In the genomic region with DNA sequence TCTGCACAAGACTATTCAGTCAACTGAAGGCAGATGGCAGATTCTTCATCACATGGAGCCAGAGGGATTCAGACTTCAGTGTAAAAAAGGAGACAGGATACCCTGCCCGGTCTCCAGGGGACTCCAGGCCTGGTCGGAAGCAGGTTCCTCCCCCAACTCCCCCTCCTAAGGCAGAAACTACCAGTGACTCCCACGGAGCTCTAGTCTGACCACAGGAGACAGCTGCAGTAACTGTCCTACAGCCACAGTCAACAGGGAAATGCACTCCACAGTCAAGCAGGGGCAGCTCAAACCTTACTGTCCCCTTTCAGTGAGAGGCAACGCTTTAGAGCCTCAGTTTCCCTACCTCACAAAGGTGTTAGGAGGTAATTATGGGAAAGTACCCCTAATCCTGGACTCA, we compare ENCODE assay signal across 21 mouse cellular contexts. TPM values are rescaled to one million over a fixed set of nuclear protein-coding genes. Genes with fewer than 3 reads are reported as not detected.
DNase-seq lines count a peak whose midpoint lies in the region; ATAC-seq lines count a peak whose summit lies in the region.
"Had no signal": no experiment of that assay in that cellular context is flagged by ENCODE, and none has a peak within 500 bp of the region (broad histone marks: within the 10 kb centered on the region; RNA-seq: fewer than 3 reads in every experiment).

No protein-coding gene starts in this region.

- peaks cover 39% of the 10 kb centered on the region for H3K4me1 ChIP-seq in embryonic facial prominence, embryonic 12.5 days
- peaks cover 72% of the 10 kb centered on the region for H3K4me1 ChIP-seq in embryonic facial prominence, embryonic 10.5 days
- peaks cover 90% of the 10 kb centered on the region for H3K4me1 ChIP-seq in hindbrain, embryonic 10.5 days (replicated peaks)
- peaks cover 31% of the 10 kb centered on the region for H3K4me1 ChIP-seq in hindbrain, embryonic 14.5 days (replicated peaks; ENCODE audit: control insufficient read depth, insufficient read depth, low read length)
- H3K4me1 ChIP-seq in midbrain, embryonic 10.5 days, result peaks cover 99% of the 10 kb centered on the region
- peaks cover 32% of the 10 kb centered on the region for H3K4me1 ChIP-seq in midbrain, embryonic 16.5 days (ENCODE audit: control insufficient read depth, insufficient read depth, low read length)

- no peaks in the 10 kb centered on the region for H3K27me3 ChIP-seq in embryonic facial prominence, embryonic 12.5 days
- no peaks in the 10 kb centered on the region for H3K27me3 ChIP-seq in embryonic facial prominence, embryonic 10.5 days (replicated peaks; ENCODE audit: low read depth, poor library complexity, severe bottlenecking)
- no peaks in the 10 kb centered on the region for H3K27me3 ChIP-seq in hindbrain, embryonic 10.5 days (ENCODE audit: insufficient read depth, poor library complexity, severe bottlenecking)
- no peaks in the 10 kb centered on the region for H3K27me3 ChIP-seq in hindbrain, embryonic 14.5 days (ENCODE audit: control insufficient read depth, insufficient read depth, low read length)
- H3K27me3 ChIP-seq in midbrain, embryonic 10.5 days (ENCODE audit: low read depth, poor library complexity, severe bottlenecking), result no peaks in the 10 kb centered on the region
- H3K27me3 ChIP-seq in midbrain, embryonic 16.5 days (ENCODE audit: control insufficient read depth, insufficient read depth, low read depth, low read length), result no peaks in the 10 kb centered on the region

- no peaks in the 10 kb centered on the region for H3K36me3 ChIP-seq in embryonic facial prominence, embryonic 12.5 days
- peaks cover 13% of the 10 kb centered on the region for H3K36me3 ChIP-seq in embryonic facial prominence, embryonic 10.5 days (replicated peaks)
- H3K36me3 ChIP-seq in hindbrain, embryonic 10.5 days, result peaks cover 16% of the 10 kb centered on the region
- no peaks in the 10 kb centered on the region for H3K36me3 ChIP-seq in hindbrain, embryonic 14.5 days (replicated peaks; ENCODE audit: control insufficient read depth, insufficient read depth)
- peaks cover 38% of the 10 kb centered on the region for H3K36me3 ChIP-seq in midbrain, embryonic 10.5 days
- no peaks in the 10 kb centered on the region for H3K36me3 ChIP-seq in midbrain, embryonic 16.5 days (ENCODE audit: control insufficient read depth, insufficient read depth, low read length)
- H3K36me3 ChIP-seq: G1E; heart, embryonic 10.5 days had no signal

- peak overlapping the region; percentile 5; the same call in 1 of the 2 replicates for H3K9ac ChIP-seq in embryonic facial prominence, embryonic 12.5 days
- H3K9ac ChIP-seq in hindbrain, embryonic 14.5 days, result no peak overlapping the region
- H3K9ac ChIP-seq in midbrain, embryonic 16.5 days (ENCODE audit: low read depth, low read length), result no peak overlapping the region

- 61% methylated on average over 4 of the region's 4 CpGs for whole genome bisulfite sequencing in embryonic facial prominence, embryonic 12.5 days
- 69% methylated on average over 4 of the region's 4 CpGs for WGBS in embryonic facial prominence, embryonic 10.5 days
- 71% methylated on average over 4 of the region's 4 CpGs for WGBS in hindbrain, embryonic 10.5 days
- 65% methylated on average over 4 of the region's 4 CpGs for WGBS in hindbrain, embryonic 14.5 days
- 73% methylated on average over 4 of the region's 4 CpGs for WGBS in midbrain, embryonic 10.5 days
- WGBS in midbrain, embryonic 16.5 days, result 63% methylated on average over 4 of the region's 4 CpGs

- no peaks in the 10 kb centered on the region for H3K9me3 ChIP-seq in embryonic facial prominence, embryonic 12.5 days
- H3K9me3 ChIP-seq in embryonic facial prominence, embryonic 10.5 days, result no peaks in the 10 kb centered on the region
- H3K9me3 ChIP-seq in hindbrain, embryonic 10.5 days, result no peaks in the 10 kb centered on the region
- H3K9me3 ChIP-seq in hindbrain, embryonic 14.5 days (ENCODE audit: control insufficient read depth, low read length), result no peaks in the 10 kb centered on the region
- no peaks in the 10 kb centered on the region for H3K9me3 ChIP-seq in midbrain, embryonic 10.5 days (replicated peaks)
- H3K9me3 ChIP-seq in midbrain, embryonic 16.5 days (replicated peaks; ENCODE audit: control insufficient read depth, low read length, poor library complexity, severe bottlenecking), result no peaks in the 10 kb centered on the region
- H3K9me3 ChIP-seq: G1E; heart, embryonic 10.5 days had no signal

- H3K4me2 ChIP-seq in embryonic facial prominence, embryonic 12.5 days (replicated peaks), result no peak overlapping the region
- no peak overlapping the region for H3K4me2 ChIP-seq in hindbrain, embryonic 14.5 days (replicated peaks)
- no peak overlapping the region for H3K4me2 ChIP-seq in midbrain, embryonic 16.5 days (ENCODE audit: low read length)

- ATAC-seq in embryonic facial prominence, embryonic 12.5 days (ENCODE audit: insufficient number of reproducible peaks, insufficient read depth, low FRiP score, low TSS enrichment), result no peak
- no peak for ATAC-seq in hindbrain, embryonic 14.5 days (ENCODE audit: low FRiP score)
- ATAC-seq in midbrain, embryonic 16.5 days, result no peak
- ATAC-seq in megakaryocyte progenitor cell, adult 5-6 weeks (replicated peaks; ENCODE audit: poor library complexity), result 0 out of 2 replicates have a peak, but pooled peaks have one; percentile 23
- ATAC-seq: CD4-positive, CD25-positive, alpha-beta regulatory T cell, adult 4 months; forebrain, embryonic 16.5 days; hindbrain, embryonic 16.5 days; inflammation-experienced regulatory T-cells, adult 6 months had no signal

- no peak overlapping the region for H3K4me3 ChIP-seq in embryonic facial prominence, embryonic 12.5 days
- no peak overlapping the region for H3K4me3 ChIP-seq in embryonic facial prominence, embryonic 10.5 days
- H3K4me3 ChIP-seq in hindbrain, embryonic 10.5 days, result no peak overlapping the region
- no peak overlapping the region for H3K4me3 ChIP-seq in hindbrain, embryonic 14.5 days (replicated peaks; ENCODE audit: low read length)
- H3K4me3 ChIP-seq in midbrain, embryonic 10.5 days, result no peak overlapping the region
- no peak overlapping the region for H3K4me3 ChIP-seq in midbrain, embryonic 16.5 days (ENCODE audit: low read depth, low read length)
- H3K4me3 ChIP-seq: heart, embryonic 10.5 days had no signal

- no peak for DNase-seq in embryonic facial prominence, embryonic 10.5 days (ENCODE audit: low spot score)
- no peak for DNase-seq in hindbrain, embryonic 10.5 days (ENCODE audit: low spot score)
- no peak for DNase-seq in hindbrain, embryonic 14.5 days (ENCODE audit: low spot score)
- DNase-seq in midbrain, embryonic 10.5 days (ENCODE audit: low spot score), result no peak
- no peak for DNase-seq in adrenal gland, adult 8-10 months
- DNase-seq: adrenal gland, postnatal 10 days; B cell, adult 2 months; cerebellum, adult 11-12 months; cerebellum, adult 9-10 months; cerebellum, postnatal 25 days; gastrocnemius, postnatal 10 days; heart, adult 18-20 months had no signal

- H3K27ac ChIP-seq in embryonic facial prominence, embryonic 12.5 days, result no peak overlapping the region
- no peak overlapping the region for H3K27ac ChIP-seq in embryonic facial prominence, embryonic 10.5 days (replicated peaks)
- H3K27ac ChIP-seq in hindbrain, embryonic 10.5 days, result peak overlapping the region; percentile 63
- no peak overlapping the region for H3K27ac ChIP-seq in hindbrain, embryonic 14.5 days
- peak overlapping the region; percentile 74 for H3K27ac ChIP-seq in midbrain, embryonic 10.5 days (replicated peaks)
- H3K27ac ChIP-seq in midbrain, embryonic 16.5 days (ENCODE audit: low read length), result no peak overlapping the region

RNA-seq across cellular contexts. Expression of a gene that starts 23.2 kb away (rescaled TPM):
- 17.1 and 20.7 TPM in 2 replicates for polyA plus RNA-seq in embryonic facial prominence, embryonic 12.5 days (2016; fragmentation: Nextera tagmentation; extraction: Ambion mirVana)
- 10.7 and 12.4 TPM in 2 replicates for polyA plus RNA-seq in embryonic facial prominence, embryonic 10.5 days (2016; fragmentation: Nextera tagmentation; extraction: Ambion mirVana)
- 13.4 and 21.5 TPM in 2 replicates for polyA plus RNA-seq in hindbrain, embryonic 10.5 days (2016; fragmentation: Nextera tagmentation; extraction: Ambion mirVana)
- polyA plus RNA-seq in hindbrain, embryonic 14.5 days (2014; fragmentation: Nextera tagmentation; extraction: Ambion mirVana), result 26.6 and 28.1 TPM in 2 replicates
- polyA plus RNA-seq in midbrain, embryonic 10.5 days (2016; fragmentation: Nextera tagmentation; extraction: Ambion mirVana), result 15.6 and 20.9 TPM in 2 replicates
- polyA plus RNA-seq in midbrain, embryonic 16.5 days (2015; fragmentation: Nextera tagmentation; extraction: Ambion mirVana), result 13.1 and 17.5 TPM in 2 replicates
- total RNA-seq in megakaryocyte progenitor cell, adult 5-6 weeks (2015), result 0.44 and 1.2 TPM in 2 replicates
- 1.0 and 3.0 TPM in 2 replicates for total RNA-seq in megakaryocyte progenitor cell, adult 5-6 weeks (2017)
- total RNA-seq in adrenal gland, adult 8-10 months (2022), result 10 to 100 TPM; 20.6 to 36.8 (median 29.4) TPM
- polyA plus RNA-seq: CD4-positive, CD25-positive, alpha-beta regulatory T cell, adult 4 months had no signal

Comparison
In these comparisons a context has a peak if more than half of its experiments do, and no peak if none do; other contexts are left out.
1. H3K27ac ChIP-seq: peak in hindbrain, embryonic 10.5 days (single experiment) and midbrain, embryonic 10.5 days (single experiment); none in embryonic facial prominence, embryonic 12.5 days (single experiment), embryonic facial prominence, embryonic 10.5 days (single experiment), hindbrain, embryonic 14.5 days (single experiment) and midbrain, embryonic 16.5 days (single experiment).